Mouse (Mus musculus) testis, adult 2 months (tissue): ENCODE measurements around the gene Rtn2. TPM values are rescaled to one million over a fixed set of nuclear protein-coding genes. Genes with fewer than 3 reads are reported as not detected.

Source experiments
- H3K27ac ChIP-seq: fragments of 200-500 bp; 2 replicates; pipeline ENCODE4 v1.5.1; 2012; ENCODE audit warnings: low read depth, low read length; ENCODE audit not compliant: control insufficient read depth, insufficient read depth
- H3K27me3 ChIP-seq: fragments of 200-500 bp; 2 replicates; pipeline ENCODE4 v1.6.1; 2012; ENCODE audit warnings: mild to moderate bottlenecking, low read length, moderate library complexity; ENCODE audit not compliant: control insufficient read depth, insufficient read depth
- H3K36me3 ChIP-seq: fragments of 200-500 bp; 2 replicates; pipeline ENCODE4 v1.6.1; 2012; ENCODE audit warnings: mild to moderate bottlenecking, low read length; ENCODE audit not compliant: control insufficient read depth, insufficient read depth
- H3K4me1 ChIP-seq: fragments of 200-500 bp; 2 replicates; pipeline ENCODE4 v1.6.1; 2012; ENCODE audit warnings: low read length; ENCODE audit not compliant: control insufficient read depth, insufficient read depth
- H3K4me3 ChIP-seq: fragments of 200-500 bp; 2 replicates; pipeline ENCODE4 v1.5.1; 2012; ENCODE audit warnings: low read depth, mild to moderate bottlenecking, low read length, moderate library complexity, mixed read lengths; ENCODE audit not compliant: control insufficient read depth
- CTCF ChIP-seq: fragments of 200-500 bp; IDR thresholded peaks from 2 replicates; pipeline ENCODE4 v1.5.1; 2012; ENCODE audit warnings: low read depth, mild to moderate bottlenecking, inconsistent platforms, low read length, moderate library complexity; ENCODE audit not compliant: control insufficient read depth, insufficient read depth, insufficient replicate concordance
- POLR2A ChIP-seq: fragments of 200-500 bp; IDR thresholded peaks from 2 replicates; pipeline ENCODE4 v1.6.1; 2012; ENCODE audit warnings: low read depth, mild to moderate bottlenecking, inconsistent platforms, low read length, moderate library complexity; ENCODE audit not compliant: control insufficient read depth
- polyA plus RNA-seq: library from polyadenylated mRNA; depleted of rRNA; stranded (reverse); fragments of >200 nt; gene quantifications from 2 replicates; pipeline ENCODE4 v1.2.3, GENCODE M21; 2012

The Rtn2 gene
- polyA plus RNA-seq, 1 experiment: 17.4 TPM

DNA sequence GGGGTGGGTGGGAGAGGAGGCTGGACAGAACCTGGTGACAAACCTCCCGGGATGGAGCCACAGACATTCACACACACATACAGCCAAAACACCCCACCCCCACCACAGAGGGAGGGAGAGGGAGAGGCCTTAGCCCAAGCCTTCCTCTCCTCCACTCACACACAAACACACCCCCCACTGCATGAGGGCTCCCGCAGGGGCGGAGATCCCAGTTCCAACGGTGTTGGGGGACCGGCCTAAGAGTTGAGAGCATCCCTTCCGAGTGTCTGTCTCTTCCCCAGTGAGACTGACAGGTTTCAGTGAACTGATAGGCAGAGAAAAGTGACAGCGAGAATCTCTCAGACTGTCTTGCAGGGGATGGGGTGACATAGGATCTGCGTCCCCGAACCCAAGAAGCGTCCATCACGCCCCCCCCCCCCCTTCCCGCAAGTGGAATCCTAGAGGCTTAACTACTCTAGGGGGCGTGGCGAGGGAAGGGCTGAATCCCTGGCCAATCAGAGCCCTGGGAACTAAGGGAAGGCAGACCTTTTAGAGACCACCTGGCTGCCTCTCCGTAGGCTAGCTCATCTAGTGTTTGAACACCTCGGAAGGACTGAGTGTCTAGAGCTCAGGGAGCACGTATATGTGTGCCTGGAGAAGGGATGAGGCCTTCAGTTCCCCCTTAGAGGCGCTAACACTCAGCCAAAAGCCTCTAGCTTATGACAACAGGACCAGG is 25.5 kb downstream of the Rtn2 start:
- Histone ChIP-seq H3K4me1 (peaks cover 39% of the 10 kb centered on the region), H3K36me3 (no peaks in the 10 kb centered on the region), H3K27ac (peak overlapping the region; percentile 72; the same call in 1 of the 2 replicates), H3K27me3 (no peaks in the 10 kb centered on the region; the same call in 1 of the 2 replicates), H3K4me3 (peak overlapping the region; percentile 86)
- TF ChIP-seq CTCF: no peak
- no peak for TF ChIP-seq POLR2A

DNA sequence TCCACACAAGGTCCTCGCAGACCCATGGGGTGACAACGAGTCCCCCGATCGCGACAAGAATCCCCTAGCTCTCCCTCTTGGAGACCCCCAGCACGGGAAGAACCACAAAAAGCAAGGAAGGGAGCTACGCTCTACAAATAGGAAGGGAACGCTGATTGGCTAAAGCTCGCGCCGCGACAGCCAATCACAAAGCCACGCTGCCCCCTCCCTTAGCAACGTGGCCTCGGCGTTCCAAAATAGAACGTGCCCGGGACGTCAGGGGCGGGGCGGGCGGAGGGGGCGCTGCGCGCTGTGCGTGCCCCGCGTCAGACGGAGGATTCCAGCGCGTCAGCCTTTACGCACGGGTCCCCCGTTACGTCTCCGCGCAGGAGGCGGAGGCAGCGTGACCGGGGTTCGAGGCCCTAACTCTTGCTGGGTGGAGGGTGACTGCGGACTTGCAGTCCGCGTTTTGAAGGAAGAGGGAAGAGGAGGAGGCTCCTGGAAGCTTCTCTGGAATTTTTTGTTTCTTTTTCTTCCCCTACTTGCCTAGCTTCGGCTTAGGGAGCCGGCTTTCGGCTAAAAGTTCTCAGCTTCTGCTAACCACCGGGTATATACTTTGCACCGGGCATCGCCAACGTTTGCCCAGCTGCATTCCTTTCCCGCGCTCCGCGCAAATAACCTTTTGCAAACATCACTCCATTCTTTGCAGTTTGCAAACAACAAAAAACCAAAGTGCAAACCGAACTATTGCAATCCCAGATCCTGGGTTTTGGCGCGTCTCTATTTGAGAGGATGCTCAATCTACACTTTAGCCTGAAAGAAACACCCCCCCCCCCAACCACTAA is 26.2 kb downstream of the Rtn2 start:
- peaks cover 34% of the 10 kb centered on the region for H3K4me1 ChIP-seq
- peak overlapping the region; percentile 72; the same call in 1 of the 2 replicates for H3K27ac ChIP-seq
- H3K4me3 ChIP-seq: peak overlapping the region; percentile 86
- H3K36me3 ChIP-seq: no peaks in the 10 kb centered on the region
- no peaks in the 10 kb centered on the region; the same call in 1 of the 2 replicates for H3K27me3 ChIP-seq
- TF ChIP-seq CTCF (no peak), POLR2A (no peak)

DNA sequence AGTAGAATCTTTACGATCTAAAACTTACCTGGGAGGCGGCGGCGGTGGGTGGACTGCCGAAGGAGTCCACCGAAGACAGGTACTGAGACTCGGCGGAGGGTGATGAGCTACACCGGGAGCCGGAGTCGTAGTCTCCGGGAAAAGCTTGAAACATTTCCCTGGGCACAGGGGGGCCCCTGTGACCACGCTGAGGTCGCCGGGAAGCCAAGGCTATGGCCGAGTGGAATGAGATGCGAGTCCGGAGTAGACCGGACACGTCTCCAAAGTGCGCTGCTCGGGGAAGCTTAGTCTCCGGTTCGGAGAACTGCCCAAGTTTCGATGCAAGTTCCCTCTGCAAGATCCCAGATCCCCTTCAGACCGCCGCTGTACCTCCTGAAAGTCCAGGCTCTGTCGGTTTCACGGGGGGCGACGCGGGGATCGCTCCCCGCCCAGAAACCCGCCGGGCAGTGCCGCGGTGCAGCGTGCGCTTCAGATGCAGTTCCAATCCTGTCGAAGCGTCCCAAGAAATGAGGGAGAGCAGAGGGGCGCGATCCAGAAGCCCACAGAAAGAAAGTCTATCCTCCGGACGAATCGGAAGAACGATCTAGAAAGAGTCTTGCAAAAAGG is 27.0 kb downstream of the Rtn2 start:
- H3K36me3 ChIP-seq: no peaks in the 10 kb centered on the region
- peak overlapping the region; percentile 82 for H3K4me3 ChIP-seq
- H3K27ac ChIP-seq: no peak overlapping the region
- peaks cover 31% of the 10 kb centered on the region for H3K4me1 ChIP-seq
- no peaks in the 10 kb centered on the region; the same call in 1 of the 2 replicates for H3K27me3 ChIP-seq
- TF ChIP-seq CTCF (no peak), POLR2A (no peak)

DNA sequence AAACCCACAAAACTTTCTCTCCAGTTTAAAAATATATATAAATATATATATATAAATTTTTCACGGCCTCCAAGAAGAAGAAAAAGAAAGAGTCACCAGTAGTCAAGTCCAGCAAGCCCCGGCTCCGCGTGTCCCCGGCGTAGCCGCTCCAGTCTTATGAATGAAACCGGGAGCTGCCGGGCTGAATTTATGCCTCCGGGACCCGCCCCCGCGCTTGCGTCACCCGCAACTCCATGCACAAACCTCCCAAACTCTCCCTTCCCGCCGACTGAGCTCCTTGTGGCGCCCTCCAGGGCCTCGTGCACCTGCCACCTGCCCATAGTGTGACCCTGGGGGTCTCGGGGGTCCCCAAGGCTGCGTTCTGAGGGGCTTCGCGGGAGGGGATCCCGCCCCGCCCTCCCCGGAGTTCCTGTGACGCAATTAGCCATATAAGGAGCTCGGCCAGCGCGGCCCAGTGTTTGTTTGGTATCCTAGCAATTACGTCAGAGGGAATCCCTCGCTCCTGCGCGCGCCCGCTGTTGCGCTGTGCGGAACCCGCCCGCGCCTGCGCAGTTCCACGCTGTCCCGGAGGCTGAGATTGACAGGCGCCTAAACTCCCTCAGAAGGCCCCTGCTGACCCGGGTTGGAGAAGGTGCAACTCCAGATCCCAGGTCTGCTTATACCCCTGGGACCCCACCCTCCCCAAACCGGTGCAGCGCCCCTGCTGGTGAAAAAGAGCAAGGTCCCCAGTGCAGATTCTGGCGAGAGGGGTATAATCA is 27.6 kb downstream of the Rtn2 start, which contains the start of gene Fosb:
Fosb (minus strand) TSS at position 168 of the 758 bp plus-strand sequence.
- H3K27me3 ChIP-seq: no peaks in the 10 kb centered on the region
- H3K27ac ChIP-seq: no peak within 1 kb of the TSS
- peaks cover 28% of the 10 kb centered on the region for H3K4me1 ChIP-seq
- H3K36me3 ChIP-seq: no peaks in the 10 kb centered on the region
- TF ChIP-seq CTCF (peak; percentile 24; the same call in 1 of the 2 replicates), POLR2A (no peak)
- peak within 1 kb of the TSS; percentile 87 for H3K4me3 ChIP-seq

DNA sequence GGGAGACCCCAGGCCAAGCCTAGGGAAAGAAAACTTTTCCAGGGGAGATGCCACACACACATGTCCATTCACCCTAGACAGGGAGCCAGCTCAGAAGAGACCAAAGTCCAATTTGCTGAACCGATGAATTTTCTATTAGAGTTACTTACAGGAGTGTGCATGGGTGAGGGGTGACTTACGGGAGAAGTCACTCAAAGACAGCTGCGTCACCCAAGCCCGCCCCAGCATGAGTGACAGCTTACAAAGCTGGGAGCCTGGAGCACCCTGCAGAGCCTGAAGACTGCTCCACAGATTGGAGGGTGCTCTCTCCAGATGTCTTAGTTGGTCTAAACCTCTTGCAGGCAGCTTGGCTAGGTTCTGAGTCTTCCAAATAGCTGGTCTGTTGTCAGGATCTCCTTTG is 29.6 kb downstream of the Rtn2 start:
- Histone ChIP-seq H3K27me3 (no peaks in the 10 kb centered on the region), H3K27ac (no peak overlapping the region), H3K4me3 (no peak overlapping the region), H3K4me1 (peaks cover 27% of the 10 kb centered on the region), H3K36me3 (no peaks in the 10 kb centered on the region)
- TF ChIP-seq POLR2A (no peak), CTCF (no peak)

DNA sequence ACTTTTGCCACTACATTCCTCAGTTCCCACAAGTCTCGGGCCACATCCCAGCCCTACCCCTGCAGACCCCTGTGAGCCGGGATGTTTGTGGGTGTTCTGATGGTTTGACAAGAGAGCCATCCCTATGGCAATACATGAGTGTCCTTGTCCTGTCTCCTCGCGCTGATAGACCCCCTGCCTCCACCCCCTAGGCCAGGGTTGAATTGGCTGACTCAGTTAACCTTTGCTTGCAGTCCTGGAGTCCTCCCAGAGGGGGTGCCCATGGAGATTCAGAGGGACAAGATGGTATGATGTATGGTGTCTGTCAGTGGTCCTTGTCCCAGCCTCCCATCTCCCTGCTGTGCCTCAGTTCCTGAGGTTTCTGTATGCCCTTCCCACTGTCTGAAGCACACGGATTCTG is 31.6 kb downstream of the Rtn2 start:
- Histone ChIP-seq H3K4me1 (peaks cover 10% of the 10 kb centered on the region), H3K36me3 (no peaks in the 10 kb centered on the region), H3K27ac (no peak overlapping the region), H3K4me3 (no peak overlapping the region), H3K27me3 (no peaks in the 10 kb centered on the region)
- TF ChIP-seq POLR2A (no peak), CTCF (no peak)
